Mouse (Mus musculus) neural tube, embryonic 11.5 days (tissue): ENCODE measurements around the gene Slc35g3. TPM values are rescaled to one million over a fixed set of nuclear protein-coding genes. Genes with fewer than 3 reads are reported as not detected.

Experiments used
- ATAC-seq: fragments of 200-750 bp; cut with Nextera tagmentation; 2 replicates; pipeline ENCODE4 v1.8.0; 2017; ENCODE audit warnings: moderate number of reproducible peaks, mild to moderate bottlenecking, moderate TSS enrichment, moderate library complexity; ENCODE audit not compliant: insufficient read depth, low FRiP score, low TSS enrichment
- DNase-seq: peaks from one replicate; pipeline ENCODE4 v3.0.0-alpha.2; 2015; ENCODE audit warnings: low spot score
- H3K27ac ChIP-seq: fragments of 300-500 bp; sonication (generic); 2 replicates; pipeline ENCODE4 v1.5.1; 2014; ENCODE audit warnings: low read depth, mild to moderate bottlenecking, low read length
- H3K27me3 ChIP-seq: fragments of 300-500 bp; sonication (generic); 2 replicates; pipeline ENCODE4 v1.6.1; 2014; ENCODE audit warnings: mild to moderate bottlenecking, low read length, mixed read lengths; ENCODE audit not compliant: control insufficient read depth, insufficient read depth
- H3K36me3 ChIP-seq: fragments of 300-500 bp; sonication (generic); 2 replicates; pipeline ENCODE4 v1.6.1; 2014; ENCODE audit warnings: mild to moderate bottlenecking, low read length, moderate library complexity, mixed read lengths; ENCODE audit not compliant: control insufficient read depth, insufficient read depth
- H3K4me1 ChIP-seq: fragments of 300-500 bp; sonication (generic); 2 replicates; pipeline ENCODE4 v1.6.1; 2014; ENCODE audit warnings: low read length, mixed read lengths; ENCODE audit not compliant: control insufficient read depth, insufficient read depth
- H3K4me2 ChIP-seq: fragments of 300-500 bp; sonication (generic); 2 replicates; pipeline ENCODE4 v1.6.1; 2014; ENCODE audit warnings: low read depth, mild to moderate bottlenecking, moderate library complexity
- H3K4me3 ChIP-seq: fragments of 300-500 bp; sonication (generic); 2 replicates; pipeline ENCODE4 v1.5.1; 2014; ENCODE audit warnings: low read depth, low read length
- H3K9ac ChIP-seq: fragments of 300-500 bp; sonication (generic); 2 replicates; pipeline ENCODE4 v1.6.1; 2014; ENCODE audit warnings: mild to moderate bottlenecking, low read length
- H3K9me3 ChIP-seq: fragments of 300-500 bp; sonication (generic); 2 replicates; pipeline ENCODE4 v1.6.1; 2016; ENCODE audit warnings: low read length; ENCODE audit not compliant: control insufficient read depth
- WGBS: fragments of 180-500 bp; shearing (Covaris S2); extraction: QIAGEN DNeasy Blood & Tissue Kit; methylation state at CpG from one replicate; pipeline ENCODE4 v1.1.7; 2014; 5-methylcytosine and 5-hydroxymethylcytosine counted together
- polyA plus RNA-seq: library from polyadenylated mRNA; unstranded; fragments of >200 nt; fragmentation: Nextera tagmentation; extraction: Ambion mirVana; gene quantifications from 2 replicates; pipeline ENCODE4 v1.2.1, GENCODE M21; 2014

The Slc35g3 gene
- polyA plus RNA-seq, 1 experiment from 2014 or later = not detected

GRCm38 (mm10) chr11:69718661-69719060 lies 43.1 kb downstream of the Slc35g3 start:
- no peak for ATAC-seq
- DNase-seq = no peak
- Histone ChIP-seq H3K27me3 (no peaks in the 10 kb centered on the region), H3K9ac (no peak overlapping the region), H3K4me1 (no peaks in the 10 kb centered on the region), H3K4me3 (no peak overlapping the region), H3K9me3 (no peaks in the 10 kb centered on the region), H3K4me2 (no peak overlapping the region), H3K27ac (no peak overlapping the region), H3K36me3 (no peaks in the 10 kb centered on the region; the same call in 1 of the 2 replicates)
- 32% methylated on average over 15 of the region's 15 CpGs for WGBS

- no peak for DNase-seq
- WGBS = 71% methylated on average over 4 of the region's 4 CpGs
- H3K4me1 ChIP-seq = no peaks in the 10 kb centered on the region
These were observed 44.8 kb downstream of the Slc35g3 start for GRCm38 (mm10) chr11:69716953-69717352.

GRCm38 (mm10) chr11:69715929-69716328 lies 45.8 kb downstream of the Slc35g3 start:
- ATAC-seq (no peak), DNase-seq (no peak)
- no peak overlapping the region for H3K4me3 ChIP-seq
- WGBS = 28% methylated on average over 5 of the region's 5 CpGs
- no peaks in the 10 kb centered on the region; the same call in 1 of the 2 replicates for H3K36me3 ChIP-seq
- no peaks in the 10 kb centered on the region for H3K27me3 ChIP-seq
- H3K9ac ChIP-seq = no peak overlapping the region
- no peak overlapping the region for H3K27ac ChIP-seq
- H3K4me2 ChIP-seq = no peak overlapping the region
- no peaks in the 10 kb centered on the region for H3K9me3 ChIP-seq
- no peaks in the 10 kb centered on the region for H3K4me1 ChIP-seq

More at GRCm38 (mm10) chr11:69716953-69717352, 44.8 kb downstream of the Slc35g3 start:
- no peak for ATAC-seq
- Histone ChIP-seq H3K4me2 (no peak overlapping the region), H3K9ac (no peak overlapping the region), H3K36me3 (no peaks in the 10 kb centered on the region; the same call in 1 of the 2 replicates), H3K9me3 (no peaks in the 10 kb centered on the region), H3K27me3 (no peaks in the 10 kb centered on the region), H3K27ac (no peak overlapping the region), H3K4me3 (no peak overlapping the region)

GRCm38 (mm10) chr11:69715482-69715881 lies 46.3 kb downstream of the Slc35g3 start:
- no peak overlapping the region for H3K27ac ChIP-seq
- H3K27me3 ChIP-seq = no peaks in the 10 kb centered on the region
- WGBS = 61% methylated on average over 9 of the region's 9 CpGs
- DNase-seq (no peak), ATAC-seq (no peak)
- H3K36me3 ChIP-seq = no peaks in the 10 kb centered on the region; the same call in 1 of the 2 replicates
- H3K9ac ChIP-seq = no peak overlapping the region
- H3K4me1 ChIP-seq = no peaks in the 10 kb centered on the region
- no peak overlapping the region for H3K4me2 ChIP-seq
- no peaks in the 10 kb centered on the region for H3K9me3 ChIP-seq
- H3K4me3 ChIP-seq = no peak overlapping the region

GRCm38 (mm10) chr11:69714636-69715329 lies 47.0 kb downstream of the Slc35g3 start:
- Histone ChIP-seq H3K27me3 (no peaks in the 10 kb centered on the region), H3K27ac (no peak overlapping the region), H3K36me3 (no peaks in the 10 kb centered on the region; the same call in 1 of the 2 replicates), H3K9ac (no peak overlapping the region), H3K9me3 (no peaks in the 10 kb centered on the region), H3K4me1 (no peaks in the 10 kb centered on the region), H3K4me3 (no peak overlapping the region), H3K4me2 (no peak overlapping the region)
- WGBS = 75% methylated on average over 18 of the region's 18 CpGs
- ATAC-seq = no peak
- no peak for DNase-seq

- H3K27ac ChIP-seq = no peak overlapping the region
- no peak for ATAC-seq
These were observed 48.7 kb downstream of the Slc35g3 start for GRCm38 (mm10) chr11:69712954-69713672.

GRCm38 (mm10) chr11:69711082-69711481 lies 50.7 kb downstream of the Slc35g3 start:
- no peak overlapping the region for H3K27ac ChIP-seq
- no peak overlapping the region for H3K9ac ChIP-seq
- no peak for ATAC-seq
- no peaks in the 10 kb centered on the region; the same call in 1 of the 2 replicates for H3K36me3 ChIP-seq
- H3K9me3 ChIP-seq = no peaks in the 10 kb centered on the region
- H3K27me3 ChIP-seq = no peaks in the 10 kb centered on the region
- no peaks in the 10 kb centered on the region for H3K4me1 ChIP-seq
- no peak overlapping the region for H3K4me3 ChIP-seq
- WGBS = 81% methylated on average over 2 of the region's 2 CpGs
- no peak for DNase-seq
- H3K4me2 ChIP-seq = no peak overlapping the region

More at GRCm38 (mm10) chr11:69712954-69713672, 48.7 kb downstream of the Slc35g3 start:
- no peaks in the 10 kb centered on the region for H3K4me1 ChIP-seq
- no peak overlapping the region for H3K4me3 ChIP-seq
- no peaks in the 10 kb centered on the region for H3K9me3 ChIP-seq
- no peak overlapping the region for H3K9ac ChIP-seq
- no peaks in the 10 kb centered on the region for H3K27me3 ChIP-seq
- no peak overlapping the region for H3K4me2 ChIP-seq
- 76% methylated on average over 20 of the region's 20 CpGs for WGBS
- H3K36me3 ChIP-seq = no peaks in the 10 kb centered on the region; the same call in 1 of the 2 replicates
- no peak for DNase-seq

GRCm38 (mm10) chr11:69710470-69710869 lies 51.3 kb downstream of the Slc35g3 start:
- H3K36me3 ChIP-seq = no peaks in the 10 kb centered on the region; the same call in 1 of the 2 replicates
- ATAC-seq (no peak), DNase-seq (no peak)
- H3K9ac ChIP-seq = no peak overlapping the region
- H3K4me2 ChIP-seq = no peak overlapping the region
- WGBS = 74% methylated on average over 3 of the region's 3 CpGs
- no peaks in the 10 kb centered on the region for H3K27me3 ChIP-seq
- no peak overlapping the region for H3K27ac ChIP-seq
- H3K4me1 ChIP-seq = no peaks in the 10 kb centered on the region
- H3K4me3 ChIP-seq = no peak overlapping the region
- no peaks in the 10 kb centered on the region for H3K9me3 ChIP-seq
